Mouse (Mus musculus) frontal cortex, adult 2 months (tissue): ENCODE measurements around the gene Bud13. TPM values are rescaled to one million over a fixed set of nuclear protein-coding genes. Genes with fewer than 3 reads are reported as not detected.

Experiments
- DNase-seq, 2 experiments: peaks; one replicate each; pipeline ENCODE4 v3.0.0; 2022; ENCODE audit warnings: low spot score in 1 of 2; ENCODE audit errors: extremely low spot score in 1 of 2
- polyA plus RNA-seq: library from polyadenylated mRNA; depleted of rRNA; stranded (reverse); fragments of >200 nt; gene quantifications from 2 replicates; pipeline ENCODE4 v1.2.3, GENCODE M21; 2012; rRNA removed

Gene Bud13
- 9.7 and 10.5 TPM in 2 replicates for polyA plus RNA-seq

DNA sequence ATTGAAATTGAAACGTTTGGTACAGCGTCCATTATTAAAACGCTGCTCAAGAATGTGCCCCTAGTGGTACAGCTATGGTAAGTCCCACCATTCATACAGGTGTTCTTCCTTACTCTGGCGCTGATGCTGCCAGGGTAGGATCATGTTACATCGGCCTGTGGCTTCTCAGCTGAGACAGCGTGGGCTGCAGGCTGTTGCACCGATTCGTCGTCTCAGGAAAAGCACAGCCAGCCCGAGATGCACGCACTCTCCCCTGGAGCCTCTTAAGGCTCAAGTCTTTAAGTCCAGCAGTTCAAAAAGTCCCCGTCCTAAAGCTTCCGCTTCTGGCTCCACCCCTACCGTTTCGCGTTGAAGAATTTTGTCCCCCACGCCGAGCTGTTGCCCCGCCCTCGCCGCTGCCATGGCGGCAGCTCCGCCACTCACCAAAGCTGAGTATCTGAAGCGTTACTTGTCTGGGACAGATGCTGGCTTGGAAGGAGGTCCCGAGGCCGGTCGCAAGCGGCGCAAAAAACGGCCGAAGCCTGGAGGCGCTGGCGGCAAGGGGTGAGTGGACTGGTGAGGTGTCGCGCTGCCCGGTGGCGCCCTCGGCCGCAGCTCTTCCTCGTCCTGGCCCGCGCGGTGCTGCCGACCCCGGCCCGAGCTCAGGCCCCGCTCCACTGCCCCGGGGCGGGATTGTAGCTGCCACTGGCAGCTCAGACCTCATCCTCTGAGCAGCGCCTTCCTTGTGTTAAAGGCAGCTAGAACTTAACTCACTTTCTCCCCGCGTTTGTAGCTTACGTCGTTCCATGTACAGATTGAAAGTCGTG lies at the start of gene Bud13:
TSS of gene Bud13 (plus strand) at position 378 of the 806 bp plus-strand sequence.
- DNase-seq, result peak; percentile 69 to 95

DNA sequence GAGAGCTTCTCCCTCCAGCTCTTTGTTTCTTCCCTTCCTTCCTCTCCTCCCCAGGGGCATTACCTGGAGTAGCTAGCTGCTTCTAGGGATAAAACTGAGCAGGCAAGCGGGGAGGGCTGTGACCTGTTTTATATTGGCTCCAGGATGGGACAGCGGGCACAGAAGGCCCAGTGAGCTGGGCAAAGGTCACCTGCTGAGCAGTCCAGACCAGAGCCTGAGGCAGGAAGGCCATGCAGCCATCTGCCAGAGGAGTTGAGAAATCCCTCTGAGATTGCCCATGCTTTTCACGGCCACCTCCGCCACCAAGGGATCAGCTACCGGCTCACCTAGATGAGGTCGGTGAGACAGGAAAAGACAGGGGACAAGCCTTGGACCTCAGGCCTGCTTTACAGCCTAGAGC lies 47.6 kb upstream of the Bud13 start:
- no peak for DNase-seq

- DNase-seq, result no peak
Observed at GRCm38 (mm10) chr9:46235596-46235648, 47.4 kb upstream of the Bud13 start, which contains the start of gene Apoc3. Apoc3 (minus strand) TSS chr9:46235636.

DNA sequence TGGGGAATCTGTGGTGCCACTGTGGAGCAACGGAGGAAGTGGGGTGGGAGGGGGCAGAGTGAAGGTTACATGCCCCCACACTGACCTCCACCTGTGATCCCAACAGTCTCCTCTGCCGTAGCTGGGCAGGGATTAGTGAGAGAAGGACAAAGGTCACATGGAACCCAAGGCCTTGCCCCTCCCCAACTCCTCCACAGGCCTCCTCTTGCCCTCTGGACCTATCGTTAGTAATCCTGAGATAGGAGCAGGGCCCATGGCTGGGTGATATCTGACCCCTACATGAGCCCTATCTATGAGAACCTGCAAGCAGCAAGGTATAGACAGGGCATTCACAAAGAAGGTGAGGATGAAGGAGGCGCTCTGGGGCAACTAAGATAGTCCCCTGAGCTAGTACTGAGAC lies 47.2 kb upstream of the Bud13 start:
- DNase-seq, result no peak

DNA sequence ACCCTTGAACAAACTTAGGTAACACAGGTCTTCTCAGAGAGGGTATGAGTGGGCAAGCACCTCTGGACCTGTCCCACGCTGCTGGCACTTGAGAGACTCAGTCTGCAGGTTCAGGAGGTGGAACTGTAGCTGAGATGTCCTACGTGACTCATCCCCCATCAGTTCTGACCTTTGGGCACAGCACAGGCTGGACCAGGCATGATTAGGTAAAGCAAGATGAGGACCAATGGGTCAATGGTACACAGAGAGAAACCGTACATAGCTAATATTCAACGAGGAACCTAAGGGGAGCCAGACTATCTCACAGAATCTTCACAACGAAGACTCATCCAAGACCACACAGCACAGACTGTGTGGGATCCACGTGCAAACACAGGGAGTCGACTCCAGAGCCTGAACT lies 44.0 kb upstream of the Bud13 start:
- no peak for DNase-seq

DNA sequence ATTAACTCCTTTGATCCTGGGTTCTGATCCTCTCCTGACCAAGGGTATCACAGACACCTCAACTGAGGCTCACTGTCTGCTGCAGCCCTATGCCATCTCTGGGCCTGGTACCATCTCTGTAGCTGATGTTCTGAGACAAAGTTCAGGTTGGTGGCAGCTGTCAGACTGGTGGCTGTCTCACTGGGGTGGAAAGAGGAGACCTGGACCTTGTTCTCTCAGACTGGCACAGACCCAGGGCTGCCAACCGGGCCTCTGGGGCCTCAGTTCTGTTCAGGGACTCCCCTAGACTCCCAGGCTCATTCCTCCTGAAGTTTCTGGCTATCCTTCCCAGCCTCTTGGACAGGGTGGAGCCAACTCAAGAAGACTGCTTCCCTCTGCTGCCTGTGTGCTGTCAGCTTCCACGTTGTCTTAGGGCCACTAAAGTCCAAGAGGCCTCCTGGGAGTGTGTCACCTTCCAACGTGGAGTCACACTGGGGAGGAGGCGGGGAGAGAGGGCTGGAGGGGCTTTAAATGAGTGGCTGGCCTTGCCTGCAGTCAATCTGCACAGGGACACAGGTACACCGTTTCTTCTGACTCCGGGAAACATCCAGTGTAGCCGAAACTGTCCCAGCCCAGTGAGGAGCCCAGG lies 42.2 kb upstream of the Bud13 start, which contains the start of gene Apoa4:
TSS of gene Apoa4 (plus strand) at position 171 of the 628 bp plus-strand sequence.
- no peak for DNase-seq

DNA sequence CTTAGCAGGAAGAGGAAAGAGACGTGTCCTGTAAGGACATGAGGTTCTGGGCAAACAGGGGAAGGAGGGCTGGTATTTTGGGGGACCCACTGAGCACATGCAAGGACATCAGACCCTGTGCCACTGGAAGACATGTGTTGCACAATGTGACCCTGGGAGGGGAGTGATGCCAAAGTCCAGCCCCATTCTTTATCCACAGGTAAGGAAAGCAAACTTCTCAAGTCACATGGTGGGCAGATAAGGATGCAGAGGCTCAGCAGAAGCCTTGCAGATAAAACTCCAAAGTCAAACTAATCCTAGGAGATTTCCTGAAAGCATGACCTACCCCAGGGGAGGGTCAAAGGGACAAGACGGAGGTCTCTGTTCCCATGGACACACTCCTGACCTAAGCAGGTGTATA lies 41.0 kb upstream of the Bud13 start:
- no peak for DNase-seq

DNA sequence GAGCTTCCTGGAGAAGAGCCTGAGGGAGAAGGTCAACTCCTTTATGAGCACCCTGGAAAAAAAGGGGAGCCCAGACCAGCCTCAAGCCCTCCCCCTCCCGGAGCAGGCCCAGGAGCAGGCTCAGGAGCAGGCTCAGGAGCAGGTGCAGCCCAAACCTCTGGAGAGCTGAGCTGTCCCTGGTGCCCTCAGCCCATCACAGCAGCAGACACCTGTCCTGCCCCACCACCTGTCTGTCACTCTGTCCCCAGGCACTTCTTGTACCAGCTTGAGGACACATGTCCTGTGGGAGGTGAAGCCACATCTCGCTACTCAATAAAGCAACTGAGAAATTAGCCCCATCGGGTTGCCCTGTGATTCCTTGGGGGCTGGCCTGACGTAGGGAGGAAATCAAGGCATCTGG lies 39.7 kb upstream of the Bud13 start:
- DNase-seq, result no peak

DNA sequence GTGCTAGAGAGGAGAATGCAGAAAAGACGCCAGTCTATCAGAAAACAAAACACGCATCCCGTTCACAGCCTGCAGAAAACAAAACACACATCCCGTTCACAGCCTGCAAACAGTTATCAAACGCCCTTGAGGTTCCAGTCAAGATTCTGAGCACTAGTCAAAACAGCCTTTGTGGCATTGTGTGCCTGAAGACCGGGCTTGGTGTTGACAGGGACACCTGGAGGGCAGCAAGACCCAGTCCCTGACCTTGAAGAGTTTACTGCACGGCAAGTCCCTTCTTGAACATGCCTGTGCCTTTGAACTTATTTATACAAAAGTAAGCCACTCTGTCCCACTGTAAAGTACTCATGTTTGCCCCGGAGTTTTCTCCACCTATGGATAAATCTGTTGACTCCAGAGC lies 39.2 kb upstream of the Bud13 start:
- no peak for DNase-seq

DNA sequence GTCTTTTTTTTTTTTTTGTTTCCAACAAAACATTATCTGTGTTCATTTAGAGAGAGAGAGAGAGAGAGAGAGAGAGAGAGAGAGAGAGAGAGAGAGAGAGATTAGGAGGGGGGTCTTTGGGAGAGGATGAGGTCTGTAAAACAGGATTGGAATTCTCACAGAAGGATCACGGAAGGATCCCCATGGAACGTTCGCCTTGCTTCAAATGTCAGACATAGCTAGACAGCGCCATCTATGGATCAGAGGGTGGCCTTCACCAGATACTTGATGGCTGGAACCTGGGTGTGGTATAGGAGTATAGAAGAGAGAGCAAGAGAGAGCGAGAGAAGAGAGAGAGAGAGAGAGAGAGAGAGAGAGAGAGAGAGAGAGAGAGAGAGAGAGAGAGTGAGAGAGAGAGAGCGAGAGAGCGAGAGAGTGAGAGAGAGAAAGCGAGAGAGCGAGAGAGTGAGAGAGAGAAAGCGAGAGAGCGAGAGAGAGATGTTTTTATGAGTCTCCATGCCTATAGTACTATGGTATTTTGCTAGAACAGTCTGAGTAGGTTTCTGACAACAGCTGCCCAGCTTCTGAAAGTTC lies 36.0 kb upstream of the Bud13 start:
- peak in 1 of 2 experiments; percentile 87 for DNase-seq

- DNase-seq, result no peak
Observed at GRCm38 (mm10) chr9:46256177-46256576, 26.6 kb upstream of the Bud13 start.

DNA sequence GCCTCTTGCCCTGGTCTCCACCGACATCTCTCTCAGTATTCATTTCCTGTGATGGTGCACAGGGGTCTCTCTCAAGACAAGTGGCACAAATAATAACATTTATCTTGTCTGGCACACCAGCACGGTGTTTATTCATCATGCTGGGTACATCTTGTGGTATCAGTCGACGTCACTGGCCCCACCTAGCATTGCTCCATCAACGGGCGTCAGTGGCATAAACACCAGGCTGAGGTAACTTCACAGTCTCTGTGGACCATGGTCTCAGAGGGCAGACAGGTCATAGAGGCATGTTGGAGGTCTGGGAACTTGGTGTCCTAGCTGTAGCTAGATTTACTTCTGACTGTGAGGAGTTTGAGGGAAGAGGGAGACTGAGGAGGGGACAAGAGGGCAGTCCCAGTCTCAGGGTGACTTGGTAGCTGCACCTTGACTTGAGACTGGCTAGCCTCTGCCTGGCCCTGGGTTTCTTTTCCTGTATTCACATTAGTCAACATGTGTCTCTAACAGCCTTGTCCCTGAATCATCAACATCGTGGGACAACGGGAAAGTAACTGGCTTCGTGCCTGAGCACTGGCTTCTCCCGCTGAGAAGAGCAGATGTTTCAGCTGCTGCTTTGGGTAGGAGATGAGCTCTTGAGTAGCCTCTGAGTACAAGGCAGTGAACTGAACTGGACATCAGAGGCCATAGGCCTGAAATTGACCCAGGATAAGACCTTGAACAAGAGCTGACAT lies 26.0 kb upstream of the Bud13 start:
- DNase-seq, result no peak

GRCm38 (mm10) chr9:46257546-46257945 lies 25.3 kb upstream of the Bud13 start:
- no peak for DNase-seq

- no peak for DNase-seq
Observed at GRCm38 (mm10) chr9:46259111-46259510, 23.7 kb upstream of the Bud13 start.

GRCm38 (mm10) chr9:46261131-46261530 lies 21.7 kb upstream of the Bud13 start:
- no peak for DNase-seq

DNA sequence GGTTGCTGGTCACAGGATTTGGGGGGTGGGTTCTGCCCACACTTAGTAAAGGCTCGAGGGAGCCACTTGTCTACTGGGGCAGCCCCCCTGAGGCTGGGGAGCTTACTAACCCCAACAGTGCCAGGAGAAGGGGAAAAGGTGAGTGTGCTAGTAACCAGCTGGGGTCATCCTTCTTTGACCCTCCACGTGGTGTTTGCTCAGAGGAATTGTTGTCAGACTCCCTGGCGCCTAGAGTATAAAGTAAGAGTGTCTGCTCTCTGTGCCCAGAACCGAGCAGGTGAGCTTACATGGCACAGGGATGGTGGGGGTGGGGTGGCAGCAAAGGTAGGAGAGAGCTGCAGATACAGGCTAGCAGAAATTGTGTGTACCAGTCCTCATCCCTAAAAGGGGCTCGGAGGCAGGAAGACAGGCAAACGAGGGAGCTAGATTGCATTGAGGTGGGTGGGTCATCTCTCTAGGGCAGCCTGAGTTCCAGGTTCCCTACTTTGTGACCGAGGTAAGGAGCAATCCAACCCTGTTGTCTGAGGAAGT lies 14.4 kb upstream of the Bud13 start, which contains the start of gene Apoa5:
TSS of gene Apoa5 (plus strand) at position 291 of the 531 bp plus-strand sequence.
- no peak for DNase-seq

DNA sequence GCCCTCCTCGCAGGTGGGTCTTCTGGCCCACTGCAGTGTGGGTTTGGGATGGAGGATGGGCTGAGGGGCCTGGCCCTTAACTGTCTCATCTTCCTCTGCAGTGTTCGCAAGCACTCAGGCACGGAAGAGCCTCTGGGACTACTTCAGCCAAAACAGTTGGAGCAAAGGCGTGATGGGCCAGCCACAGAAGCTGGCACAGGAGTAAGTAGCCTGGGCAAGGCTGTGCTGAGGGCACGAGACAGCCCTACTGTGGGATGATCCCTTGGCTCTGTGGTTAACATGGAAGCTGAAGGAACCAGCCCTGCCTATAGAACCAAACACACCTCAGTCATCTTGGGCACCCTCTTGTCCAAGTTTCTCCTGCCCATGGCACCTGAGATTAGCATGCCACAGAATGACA lies 13.7 kb upstream of the Bud13 start:
- DNase-seq, result no peak

GRCm38 (mm10) chr9:46270782-46271181 lies 12.0 kb upstream of the Bud13 start:
- no peak for DNase-seq

DNA sequence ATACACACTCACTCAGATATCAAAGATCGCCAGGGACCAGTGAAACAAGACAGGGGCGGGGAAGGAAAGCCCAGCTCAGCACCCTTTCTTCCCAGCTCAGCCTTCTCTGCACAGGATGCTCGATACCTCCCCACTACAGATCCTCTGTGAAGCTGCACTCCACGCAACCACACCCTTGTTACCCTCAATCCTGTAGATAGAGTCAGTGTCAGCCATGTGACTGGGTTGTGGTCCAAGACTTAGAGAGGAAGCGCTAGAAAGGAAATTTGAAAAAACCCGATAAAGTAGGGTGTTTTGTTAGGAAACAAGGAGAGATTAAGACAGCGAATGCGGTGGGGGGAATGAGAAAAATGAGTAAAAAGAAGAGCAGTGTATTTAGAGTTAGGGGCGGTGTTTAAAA lies 10.7 kb upstream of the Bud13 start:
- no peak for DNase-seq

GRCm38 (mm10) chr9:46272677-46273454 lies 9.9 kb upstream of the Bud13 start, which contains the start of gene Zpr1:
Zpr1 (plus strand) TSS chr9:46273064.
- DNase-seq, result peak; percentile 85 to 91
